Mouse (Mus musculus) heart, embryonic 16.5 days (tissue): ENCODE results near the gene Gm37240. TPM values are rescaled to one million over a fixed set of nuclear protein-coding genes. Genes with fewer than 3 reads are reported as not detected.

ENCODE experiments used
- ATAC-seq: fragments of 200-750 bp; cut with Nextera tagmentation; replicated peaks from 2 replicates; pipeline ENCODE4 v1.8.0; 2017; ENCODE audit warnings: moderate number of reproducible peaks; ENCODE audit not compliant: insufficient read depth, low FRiP score; ENCODE audit errors: extremely low read depth
- H3K27ac ChIP-seq: fragments of 300-500 bp; sonication (generic); 2 replicates; pipeline ENCODE4 v1.5.1; 2014; ENCODE audit warnings: mild to moderate bottlenecking, low read length, control low read depth, moderate library complexity
- H3K27me3 ChIP-seq: fragments of 300-500 bp; sonication (generic); 2 replicates; pipeline ENCODE4 v1.6.1; 2014; ENCODE audit warnings: low read length, mixed read lengths; ENCODE audit not compliant: control insufficient read depth, insufficient read depth
- H3K36me3 ChIP-seq: fragments of 300-500 bp; sonication (generic); 2 replicates; pipeline ENCODE4 v1.6.1; 2014; ENCODE audit not compliant: control insufficient read depth, insufficient read depth
- H3K4me1 ChIP-seq: fragments of 300-500 bp; sonication (generic); 2 replicates; pipeline ENCODE4 v1.6.1; 2014; ENCODE audit warnings: low read length, mixed read lengths; ENCODE audit not compliant: control insufficient read depth, insufficient read depth
- H3K4me2 ChIP-seq: fragments of 300-500 bp; sonication (generic); 2 replicates; pipeline ENCODE4 v1.6.1; 2014; ENCODE audit warnings: low read depth, mild to moderate bottlenecking, control low read depth, low read length
- H3K4me3 ChIP-seq: fragments of 300-500 bp; sonication (generic); 2 replicates; pipeline ENCODE4 v1.5.1; 2014; ENCODE audit warnings: mild to moderate bottlenecking, control low read depth, low read length
- H3K9ac ChIP-seq: fragments of 300-500 bp; sonication (generic); 2 replicates; pipeline ENCODE4 v1.6.1; 2014; ENCODE audit warnings: low read length, control low read depth
- H3K9me3 ChIP-seq: fragments of 300-500 bp; sonication (generic); replicated peaks from 2 replicates; pipeline ENCODE4 v1.6.1; 2016; ENCODE audit warnings: low read length; ENCODE audit not compliant: control insufficient read depth
- WGBS: fragments of 180-500 bp; shearing (Covaris S2); extraction: QIAGEN DNeasy Blood & Tissue Kit; methylation state at CpG from one replicate; pipeline ENCODE4 v1.1.7; 2014; 5-methylcytosine and 5-hydroxymethylcytosine counted together
- polyA plus RNA-seq: library from polyadenylated mRNA; unstranded; fragments of >200 nt; fragmentation: Nextera tagmentation; extraction: Ambion mirVana; gene quantifications from 2 replicates; pipeline ENCODE4 v1.2.1, GENCODE M21; 2015

The Gm37240 gene
- polyA plus RNA-seq, 1 experiment from 2014 or later: 18.4 TPM

DNA sequence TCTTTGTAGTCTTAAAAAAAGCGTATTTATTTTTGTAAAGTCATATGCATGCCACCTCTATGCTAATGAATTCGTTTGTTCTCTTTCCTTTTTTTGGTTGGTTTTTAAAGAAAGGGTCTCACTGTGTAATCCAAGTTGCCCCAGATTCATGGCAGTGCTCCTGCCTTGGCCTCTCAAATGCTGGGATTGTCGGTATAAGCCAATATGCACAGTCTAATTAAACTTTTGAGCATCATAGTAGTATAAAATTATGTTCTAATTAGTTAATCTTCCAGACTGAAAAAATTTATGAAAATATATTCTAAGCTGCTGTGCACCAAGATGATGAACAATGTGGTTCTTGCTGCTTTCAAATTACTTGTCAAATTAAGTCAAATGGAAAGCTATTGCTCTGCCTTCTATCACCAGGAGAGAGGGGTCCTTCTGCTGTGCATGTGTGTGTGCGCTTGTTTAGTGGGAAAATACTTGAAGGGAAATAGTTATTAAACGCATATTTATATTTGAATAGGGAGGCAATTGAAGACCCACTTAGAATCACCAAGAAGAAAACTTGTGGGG, 1291.6 kb downstream of the Gm37240 start:
- H3K4me3 ChIP-seq: peak overlapping the region; percentile 57
- H3K36me3 ChIP-seq: no peaks in the 10 kb centered on the region
- no peak overlapping the region for H3K27ac ChIP-seq
- H3K9ac ChIP-seq: peak overlapping the region; percentile 60
- no peaks in the 10 kb centered on the region for H3K27me3 ChIP-seq
- ATAC-seq: no peak
- WGBS: 43% methylated on average over 5 of the region's 5 CpGs
- peaks cover 10% of the 10 kb centered on the region for H3K4me1 ChIP-seq
- H3K4me2 ChIP-seq: peak overlapping the region; percentile 78
- no peaks in the 10 kb centered on the region for H3K9me3 ChIP-seq

DNA sequence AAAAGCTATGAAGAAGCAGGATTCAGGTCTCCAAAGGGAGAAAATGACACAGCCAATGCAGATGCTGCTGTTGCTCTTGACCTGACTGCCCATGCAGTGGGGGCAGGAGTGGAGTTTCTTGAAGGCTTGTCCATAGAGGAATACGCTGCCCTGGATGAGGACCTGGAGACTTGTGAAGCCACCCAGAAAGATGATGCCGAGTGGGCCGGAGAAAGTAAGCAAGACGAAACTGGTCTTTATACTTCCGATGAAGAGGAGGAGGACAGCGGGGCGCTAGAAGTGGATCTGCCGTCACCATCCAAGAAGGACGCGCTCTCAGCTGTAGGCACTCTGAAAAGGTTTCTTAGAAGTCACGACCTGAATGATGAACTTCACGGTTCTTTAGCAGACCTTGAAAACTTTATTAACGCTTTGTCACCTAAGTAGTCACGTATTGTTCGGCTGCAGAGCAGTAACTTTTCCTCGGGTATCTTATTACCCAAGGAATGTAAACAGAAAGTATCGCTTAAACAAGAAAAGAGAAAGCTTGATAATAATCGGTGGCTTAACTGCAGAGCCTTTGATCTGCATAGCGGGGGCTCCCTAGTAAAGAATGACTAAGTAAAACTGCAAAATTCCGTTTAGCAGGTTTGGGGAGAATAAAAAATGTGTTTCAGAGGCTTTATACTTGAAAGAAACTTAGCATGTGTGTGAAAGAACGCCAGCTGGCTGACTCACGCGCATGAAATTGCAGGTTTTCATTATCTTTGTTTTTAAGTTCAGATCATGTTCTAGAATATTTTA, 1292.2 kb downstream of the Gm37240 start:
- H3K27me3 ChIP-seq: no peaks in the 10 kb centered on the region
- WGBS: 6% methylated on average over 23 of the region's 23 CpGs
- peaks cover 10% of the 10 kb centered on the region for H3K4me1 ChIP-seq
- no peak for ATAC-seq
- H3K9ac ChIP-seq: peak overlapping the region; percentile 60
- H3K27ac ChIP-seq: no peak overlapping the region
- H3K36me3 ChIP-seq: no peaks in the 10 kb centered on the region
- no peaks in the 10 kb centered on the region for H3K9me3 ChIP-seq
- H3K4me3 ChIP-seq: peak overlapping the region; percentile 57
- H3K4me2 ChIP-seq: peak overlapping the region; percentile 78

DNA sequence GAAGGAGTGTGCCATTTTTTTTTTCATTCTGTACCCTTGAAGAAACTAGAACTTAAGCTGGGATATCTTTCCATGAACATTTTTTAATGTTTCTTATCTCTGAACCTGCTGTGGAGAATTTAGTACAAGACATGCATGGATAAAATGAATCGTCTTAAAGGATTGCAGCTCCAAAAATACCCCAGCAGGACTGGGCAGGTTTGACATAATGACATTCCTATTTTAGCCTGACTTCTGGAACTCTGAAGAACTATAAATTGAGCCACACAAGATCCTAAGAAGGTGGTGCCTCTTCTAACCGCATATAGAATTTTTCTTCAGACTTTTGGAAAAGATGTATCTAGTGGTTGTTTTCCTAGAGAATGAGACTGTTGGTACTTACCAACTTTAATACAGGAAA, 1294.0 kb downstream of the Gm37240 start, which contains the start of gene Tigd4:
Gene Tigd4, plus strand, starts transcription at position 301 of the 400 bp plus-strand sequence.
- no peak within 1 kb of the TSS for H3K4me3 ChIP-seq
- no peaks in the 10 kb centered on the region for H3K9me3 ChIP-seq
- H3K27me3 ChIP-seq: no peaks in the 10 kb centered on the region
- H3K9ac ChIP-seq: no peak within 1 kb of the TSS
- H3K4me1 ChIP-seq: peaks cover 12% of the 10 kb centered on the region
- WGBS: 58% methylated on average over 2 of the region's 2 CpGs
- ATAC-seq: no peak
- H3K36me3 ChIP-seq: no peaks in the 10 kb centered on the region
- H3K27ac ChIP-seq: peak within 1 kb of the TSS; percentile 51
- H3K4me2 ChIP-seq: no peak within 1 kb of the TSS

DNA sequence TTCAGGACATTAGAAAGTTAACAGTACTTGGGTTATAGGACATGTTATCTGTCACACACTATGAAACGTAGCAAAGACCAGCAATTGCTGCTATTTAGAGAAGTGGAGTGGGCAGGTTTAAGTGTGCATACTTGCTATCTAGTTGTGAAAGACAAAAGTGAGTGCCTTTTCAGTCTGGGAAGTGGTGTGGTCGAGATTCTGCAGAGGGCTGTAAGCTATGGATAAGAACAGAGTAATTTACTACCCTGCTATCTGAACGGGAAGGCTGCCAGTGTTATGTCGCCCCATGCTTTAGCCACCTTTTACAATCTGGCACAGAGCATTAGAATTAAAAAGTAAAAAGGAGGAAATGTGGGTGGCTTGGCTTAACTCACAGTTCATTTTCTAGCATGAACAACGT, 1300.6 kb downstream of the Gm37240 start:
- WGBS: 17% methylated on average over 5 of the region's 5 CpGs
- no peak overlapping the region; the same call in 1 of the 2 replicates for H3K9ac ChIP-seq
- no peaks in the 10 kb centered on the region for H3K9me3 ChIP-seq
- peak overlapping the region; percentile 47 for H3K4me2 ChIP-seq
- H3K4me3 ChIP-seq: no peak overlapping the region
- no peaks in the 10 kb centered on the region for H3K36me3 ChIP-seq
- peaks cover 33% of the 10 kb centered on the region for H3K4me1 ChIP-seq
- H3K27ac ChIP-seq: peak overlapping the region; percentile 94
- peak; percentile 53 for ATAC-seq
- no peaks in the 10 kb centered on the region for H3K27me3 ChIP-seq

DNA sequence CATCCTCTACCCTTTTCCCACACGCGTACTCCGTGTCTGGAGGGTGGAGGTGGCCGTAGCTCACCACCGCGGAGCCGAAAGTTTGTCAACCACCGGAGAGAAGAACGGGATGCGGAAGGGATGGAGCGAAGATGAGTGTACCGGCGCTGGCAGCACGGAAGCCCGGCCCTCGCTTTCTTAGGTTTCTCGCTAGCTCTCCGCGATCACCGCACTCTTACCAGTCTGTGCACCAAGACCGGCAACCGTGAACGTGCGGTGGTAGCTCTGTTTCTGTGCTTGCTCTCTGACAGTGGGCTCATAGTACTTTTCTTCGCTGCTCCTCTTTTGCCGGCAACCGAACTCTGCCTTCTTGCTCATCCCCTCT, 1304.4 kb downstream of the Gm37240 start:
- H3K36me3 ChIP-seq: no peaks in the 10 kb centered on the region
- H3K9ac ChIP-seq: peak overlapping the region; percentile 87
- peaks cover 54% of the 10 kb centered on the region for H3K4me1 ChIP-seq
- H3K9me3 ChIP-seq: no peaks in the 10 kb centered on the region
- peak overlapping the region; percentile 87 for H3K4me3 ChIP-seq
- peak overlapping the region; percentile 94 for H3K27ac ChIP-seq
- ATAC-seq: peak; percentile 3; the same call in 1 of the 2 replicates
- H3K27me3 ChIP-seq: no peaks in the 10 kb centered on the region
- peak overlapping the region; percentile 73 for H3K4me2 ChIP-seq
- under 1% methylated on average over 27 of the region's 27 CpGs for WGBS

DNA sequence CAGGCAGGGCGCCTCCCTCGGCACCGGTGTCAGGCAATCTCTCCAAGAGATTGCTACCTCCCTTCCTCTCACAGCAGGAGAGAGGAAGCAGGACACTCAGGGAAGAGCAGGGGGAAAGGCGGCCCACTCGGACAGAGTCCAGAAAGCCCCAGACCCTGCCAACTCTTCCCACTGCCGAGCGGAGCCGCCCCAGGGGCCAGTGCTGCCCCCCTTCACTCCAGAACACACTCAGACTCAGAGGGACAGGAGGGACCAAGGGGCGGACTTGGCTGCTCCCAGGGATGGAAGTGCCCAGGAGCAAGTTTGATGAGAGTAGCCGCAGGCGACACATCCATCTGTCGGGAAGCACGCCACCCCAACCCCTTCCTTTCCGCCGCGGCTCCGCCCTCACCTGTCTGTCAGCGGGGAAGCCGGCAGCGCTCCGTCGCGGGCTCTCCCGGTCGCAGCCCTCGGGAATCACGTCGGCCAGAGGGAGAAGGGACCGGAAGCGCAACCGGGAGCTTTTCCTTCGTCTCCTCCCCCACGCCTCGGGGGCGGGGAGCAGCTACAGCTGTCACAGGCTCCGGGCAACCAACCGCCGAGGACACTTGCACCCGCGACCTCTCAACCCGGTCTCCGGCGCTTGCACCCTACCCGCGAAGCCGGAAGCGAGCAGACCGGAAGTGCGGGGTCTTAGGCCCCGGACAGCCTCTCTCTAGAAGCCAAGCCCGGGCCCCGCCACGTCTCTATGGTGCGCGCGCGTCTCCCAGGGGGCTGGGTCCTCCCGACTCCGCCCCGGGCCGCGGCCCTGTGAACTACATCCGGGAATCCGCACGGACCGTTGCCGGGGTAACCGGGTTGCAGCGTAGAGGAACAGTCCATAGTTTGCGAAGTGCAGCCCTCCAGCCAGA, 1305.0 kb downstream of the Gm37240 start, which contains the start of gene Arfip1:
Gene Arfip1, minus strand, starts transcription at position 603 of the 890 bp plus-strand sequence.
- Histone ChIP-seq H3K4me2 (peak within 1 kb of the TSS; percentile 73), H3K36me3 (no peaks in the 10 kb centered on the region), H3K27ac (peak within 1 kb of the TSS; percentile 94), H3K27me3 (no peaks in the 10 kb centered on the region), H3K4me1 (peaks cover 51% of the 10 kb centered on the region), H3K9ac (peak within 1 kb of the TSS; percentile 87), H3K4me3 (peak within 1 kb of the TSS; percentile 87), H3K9me3 (no peaks in the 10 kb centered on the region)
- peak; percentile 95 for ATAC-seq
- WGBS: under 1% methylated on average over 69 of the region's 70 CpGs

DNA sequence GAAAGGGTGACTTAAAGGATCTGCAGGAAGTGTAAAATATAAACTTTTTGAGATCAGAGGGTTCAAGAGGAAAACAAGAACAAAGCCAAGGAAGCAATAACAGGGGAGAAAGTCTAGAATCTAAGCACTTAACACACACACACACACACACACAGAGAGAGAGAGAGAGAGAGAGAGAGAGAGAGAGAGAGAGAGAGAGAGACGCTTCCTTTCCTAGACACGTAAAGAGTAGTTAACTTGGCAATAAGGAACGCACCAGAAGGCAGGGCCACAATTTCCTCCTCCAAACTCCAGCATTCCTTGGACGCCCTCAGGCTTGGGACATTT, 1305.7 kb downstream of the Gm37240 start:
- 0% methylated on average over 4 of the region's 4 CpGs for WGBS
- Histone ChIP-seq H3K4me2 (peak overlapping the region; percentile 73), H3K27me3 (no peaks in the 10 kb centered on the region), H3K9ac (peak overlapping the region; percentile 87), H3K4me1 (peaks cover 49% of the 10 kb centered on the region), H3K4me3 (peak overlapping the region; percentile 87), H3K27ac (peak overlapping the region; percentile 94), H3K36me3 (no peaks in the 10 kb centered on the region), H3K9me3 (no peaks in the 10 kb centered on the region)
- no peak for ATAC-seq

DNA sequence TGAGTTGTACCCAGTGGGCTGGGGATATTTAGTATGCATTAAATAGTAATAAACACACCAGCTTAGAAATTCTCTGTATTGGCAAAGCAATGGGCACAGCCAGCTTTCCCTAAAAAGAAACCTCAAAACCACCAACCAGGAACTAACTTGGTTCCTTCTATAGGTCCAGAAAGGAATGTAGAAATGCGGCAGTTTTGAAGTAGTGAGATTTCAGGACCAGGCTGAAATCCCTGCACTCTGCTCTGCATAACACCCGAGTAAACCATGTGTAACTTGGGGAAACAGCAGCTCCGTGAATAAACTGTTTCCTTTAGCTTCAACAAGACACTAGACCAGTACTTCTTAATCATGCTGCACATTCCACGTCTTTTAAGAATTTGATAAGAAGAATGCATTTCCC, 1306.6 kb downstream of the Gm37240 start:
- 8% methylated on average over 4 of the region's 4 CpGs for WGBS
- H3K9ac ChIP-seq: peak overlapping the region; percentile 87
- H3K9me3 ChIP-seq: no peaks in the 10 kb centered on the region
- H3K36me3 ChIP-seq: no peaks in the 10 kb centered on the region
- no peaks in the 10 kb centered on the region for H3K27me3 ChIP-seq
- H3K4me3 ChIP-seq: peak overlapping the region; percentile 87
- no peak for ATAC-seq
- H3K4me1 ChIP-seq: peaks cover 42% of the 10 kb centered on the region
- peak overlapping the region; percentile 73 for H3K4me2 ChIP-seq
- H3K27ac ChIP-seq: no peak overlapping the region
